Mouse (Mus musculus): ENCODE data around the gene Dph5. TPM values are rescaled to one million over a fixed set of nuclear protein-coding genes. Genes with fewer than 3 reads are reported as not detected.

Dph5 gene
- 26.8 and 28.4 TPM in 2 replicates for polyA plus RNA-seq (2015; fragmentation: Nextera tagmentation; extraction: Ambion mirVana)

GRCm38 (mm10) chr3:115887427-115888309 lies at the start of gene Dph5:
Gene Dph5, plus strand, starts transcription at chr3:115887837.

Other genes starting within 250 kb of the Dph5 start
- 7.3 and 9.0 TPM in 2 replicates for gene S1pr1, start 172.8 kb upstream of the Dph5 start, polyA plus RNA-seq (2015; fragmentation: Nextera tagmentation; extraction: Ambion mirVana)
- gene Slc30a7, start 119.6 kb downstream of the Dph5 start, polyA plus RNA-seq (2015; fragmentation: Nextera tagmentation; extraction: Ambion mirVana) = 13.4 and 15.0 TPM in 2 replicates
- 5.7 and 8.3 TPM in 2 replicates for gene Extl2, start 119.6 kb downstream of the Dph5 start, polyA plus RNA-seq (2015; fragmentation: Nextera tagmentation; extraction: Ambion mirVana)
- 70.4 and 93.5 TPM in 2 replicates for gene Vcam1, start 241.9 kb downstream of the Dph5 start, polyA plus RNA-seq (2015; fragmentation: Nextera tagmentation; extraction: Ambion mirVana)